Mouse (Mus musculus) left cerebral cortex, adult 9 months (tissue): ENCODE measurements around the gene Lbh.

ENCODE experiments used
- DNase-seq, 2 experiments: peaks; one replicate each; pipeline ENCODE4 v3.0.0; 2022; ENCODE audit warnings: low spot score in 2 of 2

Gene Lbh

GRCm38 (mm10) chr17:72918053-72918452 lies at the start of gene Lbh:
Lbh (plus strand) TSS chr17:72918305.
- peak; percentile 81 to 93 for DNase-seq

DNA sequence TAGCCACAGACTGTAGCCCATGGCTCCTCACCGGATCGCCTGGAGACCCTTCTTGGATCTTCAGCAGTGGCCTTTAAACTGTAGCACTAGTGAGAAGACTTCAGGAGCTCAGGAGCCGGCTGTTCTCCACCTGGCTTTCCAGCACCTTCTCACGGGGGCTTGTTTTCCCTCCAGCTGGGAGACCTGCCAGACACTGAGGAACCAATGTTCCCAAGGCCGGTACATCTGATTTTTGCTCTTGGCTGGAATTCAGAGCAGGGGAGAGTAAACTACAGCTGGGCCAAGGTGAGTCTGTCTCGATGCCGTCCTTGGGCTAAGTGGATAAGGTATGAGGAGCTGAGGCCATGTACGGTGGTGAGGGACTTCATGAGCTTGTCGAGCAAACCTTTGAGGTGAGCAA lies 39.1 kb upstream of the Lbh start:
- DNase-seq, result no peak

DNA sequence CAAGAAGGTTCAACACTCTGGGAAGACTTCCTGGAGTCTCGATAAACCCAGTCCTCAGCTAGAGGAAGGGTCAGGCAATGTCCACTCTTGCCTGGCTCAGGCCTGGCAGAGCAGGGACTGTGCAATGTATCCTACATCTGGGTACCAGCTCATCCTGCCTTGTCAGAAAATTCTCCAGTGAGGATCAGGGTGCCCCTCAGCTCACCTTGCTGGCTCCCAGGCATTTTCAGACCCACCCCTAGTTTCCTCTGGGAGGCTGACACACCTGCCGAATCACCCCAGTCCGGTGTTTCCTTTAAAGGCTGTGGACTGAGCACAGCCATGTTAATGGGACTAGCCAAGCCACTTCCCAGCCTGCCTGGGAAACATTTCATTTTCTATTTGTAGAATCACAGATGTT lies 37.9 kb upstream of the Lbh start:
- no peak for DNase-seq

DNA sequence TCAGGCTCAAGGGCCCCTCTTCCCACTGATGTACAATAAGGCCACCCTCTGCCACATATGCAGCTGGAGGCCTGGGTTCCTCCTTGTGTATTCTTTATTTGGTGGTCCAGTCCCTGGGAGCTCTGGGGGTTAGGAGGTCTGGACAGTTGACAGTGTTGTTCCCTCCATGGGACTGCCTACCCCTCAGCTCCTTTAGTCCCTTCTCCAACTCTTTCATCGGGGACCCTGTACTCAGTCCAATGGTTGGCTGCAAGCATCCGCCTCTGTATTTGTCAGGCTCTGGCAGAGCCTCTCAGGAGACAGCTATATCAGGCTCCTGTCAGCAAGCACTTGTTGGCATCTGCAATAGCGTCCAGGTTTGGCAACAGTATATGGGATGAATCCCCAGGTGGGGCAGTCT lies 37.1 kb upstream of the Lbh start:
- DNase-seq, result no peak

- no peak for DNase-seq
These were observed 36.3 kb upstream of the Lbh start for GRCm38 (mm10) chr17:72881804-72882203.

DNA sequence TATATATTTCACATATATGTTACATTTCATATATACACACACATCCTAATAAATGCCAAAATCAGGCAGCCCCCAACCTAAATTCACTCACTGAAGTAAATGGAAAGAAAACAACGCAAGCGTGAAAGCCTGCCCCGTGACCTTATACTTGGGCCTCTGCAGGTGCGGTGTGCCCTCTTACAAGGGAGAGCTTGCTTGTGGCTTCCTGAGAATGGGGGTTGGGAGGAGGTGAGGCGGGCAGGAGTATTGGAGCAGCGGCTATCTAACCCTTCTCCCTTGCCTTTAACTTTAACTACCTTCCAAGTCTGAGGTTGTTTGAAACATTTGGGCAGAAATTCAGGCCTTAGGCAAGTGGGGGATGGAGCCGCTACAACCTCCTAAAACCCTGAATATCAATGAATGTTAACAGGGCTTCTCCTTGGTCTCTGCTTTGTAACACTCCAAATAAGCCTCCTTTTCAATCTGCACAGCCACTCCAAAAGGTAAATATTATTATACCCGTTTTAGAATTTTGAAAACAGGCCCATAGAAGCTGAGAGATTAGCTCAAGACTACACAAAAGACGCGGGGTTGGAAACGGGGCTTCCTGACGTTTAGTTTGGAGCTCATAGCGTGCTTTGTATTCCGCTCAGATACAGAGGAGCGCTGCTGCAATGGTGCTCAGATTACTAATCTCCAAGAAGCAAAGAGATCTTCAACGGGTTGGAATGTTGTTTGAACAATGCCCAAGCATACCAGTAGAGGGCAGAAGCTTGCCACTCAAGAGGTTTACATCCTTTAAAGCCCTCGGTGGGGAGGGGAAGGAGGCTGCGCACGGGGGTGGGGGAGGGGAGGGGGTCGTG lies 28.3 kb upstream of the Lbh start:
- DNase-seq, result peak; percentile 42 to 88

- DNase-seq, result no peak
These were observed 27.7 kb upstream of the Lbh start for GRCm38 (mm10) chr17:72890398-72890898.

- DNase-seq, result no peak
These were observed 26.5 kb upstream of the Lbh start for GRCm38 (mm10) chr17:72891556-72891955.

- no peak for DNase-seq
These were observed 22.6 kb upstream of the Lbh start for GRCm38 (mm10) chr17:72895506-72895905.

GRCm38 (mm10) chr17:72897076-72897475 lies 21.0 kb upstream of the Lbh start:
- DNase-seq, result no peak

- DNase-seq, result no peak
These were observed 20.1 kb upstream of the Lbh start for GRCm38 (mm10) chr17:72897961-72898360.

GRCm38 (mm10) chr17:72898775-72899174 lies 19.3 kb upstream of the Lbh start:
- no peak for DNase-seq

GRCm38 (mm10) chr17:72901021-72901420 lies 17.1 kb upstream of the Lbh start:
- no peak for DNase-seq

DNA sequence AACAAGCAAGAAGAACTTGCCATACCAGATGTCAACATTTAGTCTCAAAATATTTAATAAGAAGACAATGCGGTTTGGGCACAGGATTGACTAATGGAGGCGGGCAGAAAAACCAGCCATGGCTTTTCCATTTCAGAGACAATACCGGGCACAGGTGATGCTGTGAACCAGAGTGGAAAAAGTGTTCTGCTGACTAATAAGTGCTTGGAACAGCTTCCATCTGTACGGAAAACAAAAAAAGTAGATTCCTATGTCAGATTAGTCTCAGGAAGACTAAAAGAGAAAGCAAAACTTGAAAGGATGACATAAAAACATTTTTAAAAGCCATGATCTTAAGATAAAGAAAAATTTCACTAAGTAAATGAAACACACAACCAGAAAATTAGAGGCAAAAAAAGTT lies 16.4 kb upstream of the Lbh start:
- DNase-seq, result no peak

DNA sequence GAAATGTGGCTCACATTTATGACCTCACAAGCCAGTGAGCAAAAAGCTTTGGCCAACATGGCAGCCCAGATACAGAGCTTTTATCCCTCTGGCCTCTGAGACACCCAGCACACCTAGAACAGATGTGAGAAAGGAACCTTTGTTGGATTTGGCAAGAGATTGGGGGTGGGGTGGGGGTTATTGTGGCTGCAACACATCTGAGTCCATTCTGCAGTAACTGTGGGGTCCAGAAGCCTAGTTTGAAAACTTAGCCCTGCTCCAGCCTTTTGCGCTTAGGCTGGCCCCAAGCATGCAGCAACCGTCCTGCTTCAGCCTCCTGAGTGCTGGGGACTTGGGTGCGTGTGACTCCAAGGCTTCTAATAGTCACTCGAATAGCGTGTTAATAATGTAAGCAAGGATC lies 14.8 kb upstream of the Lbh start:
- no peak for DNase-seq

GRCm38 (mm10) chr17:72903921-72904421 lies 14.1 kb upstream of the Lbh start:
- DNase-seq, result no peak

DNA sequence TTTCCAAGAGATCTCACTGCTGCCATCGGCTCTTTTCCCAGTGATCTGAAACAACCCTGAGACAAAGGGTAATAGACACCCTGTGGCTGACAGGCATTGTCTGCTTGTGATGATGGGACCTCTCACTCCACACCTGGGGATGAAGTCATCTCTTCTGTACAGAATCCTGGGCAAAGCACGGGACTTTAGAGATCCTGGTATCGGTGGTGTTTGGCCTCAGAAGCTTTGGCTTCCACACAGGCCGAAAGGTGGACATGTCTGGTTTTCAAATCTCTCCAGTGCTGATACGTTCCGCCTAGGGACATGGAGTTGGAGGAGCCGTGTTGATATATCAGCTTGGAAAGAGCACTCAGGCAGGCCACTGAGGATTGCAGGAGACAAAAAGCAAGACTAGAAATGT lies 13.2 kb upstream of the Lbh start:
- DNase-seq, result no peak

GRCm38 (mm10) chr17:72906231-72906896 lies 11.7 kb upstream of the Lbh start:
- no peak for DNase-seq

DNA sequence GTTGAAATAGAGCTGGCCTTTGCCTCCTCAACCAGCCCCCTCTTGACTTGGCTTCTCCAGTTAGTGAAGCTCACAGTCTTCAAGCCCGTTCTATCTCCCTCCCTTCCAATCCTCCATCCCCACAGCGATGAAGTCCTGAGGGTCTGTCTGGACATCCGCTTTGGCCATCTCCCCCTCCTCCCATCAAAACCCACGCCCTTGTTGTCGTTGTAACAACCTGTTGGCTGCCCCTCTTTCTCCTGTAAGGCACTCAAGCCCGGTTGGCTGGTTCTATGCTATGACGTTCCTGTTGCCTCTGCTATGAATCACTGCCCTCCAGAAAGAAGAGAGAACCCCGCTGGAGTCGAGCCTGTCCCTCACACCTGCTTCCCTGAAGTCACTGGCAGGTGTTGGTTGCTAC lies 10.9 kb upstream of the Lbh start:
- no peak for DNase-seq

GRCm38 (mm10) chr17:72907777-72908176 lies 10.3 kb upstream of the Lbh start:
- no peak for DNase-seq

- no peak for DNase-seq
These were observed 9.5 kb upstream of the Lbh start for GRCm38 (mm10) chr17:72908561-72908960.

- DNase-seq, result no peak
These were observed 8.8 kb upstream of the Lbh start for GRCm38 (mm10) chr17:72909061-72909852.
